Mouse (Mus musculus) embryonic fibroblast, embryonic 13.5 days (primary cell): ENCODE measurements around the gene Pbld1.

Experiments
- CTCF ChIP-seq: IDR thresholded peaks from 2 replicates; pipeline ENCODE4 v1.5.1; 2011; ENCODE audit warnings: mild to moderate bottlenecking, control low read depth, low read length, moderate library complexity, borderline replicate concordance; ENCODE audit not compliant: insufficient read depth
- POLR2A ChIP-seq: IDR thresholded peaks from 2 replicates; pipeline ENCODE4 v1.6.1; 2011; ENCODE audit warnings: low read depth, mild to moderate bottlenecking, control low read depth, low read length, moderate library complexity

DNA sequence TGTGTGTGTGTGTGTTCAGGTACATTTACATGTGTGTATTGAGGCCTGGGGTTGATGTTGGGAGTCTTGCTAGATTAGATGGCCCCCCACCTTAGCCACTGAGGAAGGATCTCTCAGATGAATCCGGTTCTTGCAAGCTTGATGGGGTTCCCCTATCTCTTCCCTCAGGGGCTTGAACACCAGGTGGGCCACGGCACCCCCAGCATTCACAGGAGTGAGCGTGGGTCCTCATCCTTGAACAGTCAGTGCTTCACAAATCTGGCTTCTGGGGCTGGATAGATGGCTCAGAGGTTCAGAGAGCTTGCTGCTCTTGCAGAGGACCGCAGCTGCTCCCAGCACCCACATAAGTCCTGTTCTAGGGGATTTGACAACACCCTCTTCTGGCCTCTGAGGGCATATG lies 66.2 kb downstream of the Pbld1 start:
- no peak for TF ChIP-seq CTCF
- no peak for TF ChIP-seq POLR2A
